Mouse (Mus musculus): ENCODE measurements around the gene AI854703.

GRCm38 (mm10) chr6:48682271-48682670, 55.7 kb downstream of the AI854703 start:
- TF ChIP-seq CTCF (IDR thresholded peaks at IDR 0.05; ENCODE audit: low read depth, low read length) (no peak), GATA1 (IDR thresholded peaks at IDR 0.05; ENCODE audit: borderline replicate concordance, low read length) (no peak)
